Mouse (Mus musculus) hindbrain, embryonic 15.5 days (tissue): ENCODE data around the gene Magea6. TPM values are rescaled to one million over a fixed set of nuclear protein-coding genes. Genes with fewer than 3 reads are reported as not detected.
"Not testable (repeated sequence)": the region's sequence is repeated elsewhere in the genome, so short reads cannot be mapped to it uniquely, and the experiment has no call there.

Experiments used
- ATAC-seq: fragments of 200-750 bp; cut with Nextera tagmentation; 2 replicates; pipeline ENCODE4 v1.8.0; 2017; ENCODE audit warnings: low read depth, moderate number of reproducible peaks, moderate TSS enrichment; ENCODE audit not compliant: low FRiP score
- H3K27ac ChIP-seq: fragments of 300-500 bp; sonication (generic); replicated peaks from 2 replicates; pipeline ENCODE4 v1.5.1; 2015; ENCODE audit warnings: mild to moderate bottlenecking, inconsistent platforms
- H3K27me3 ChIP-seq: fragments of 300-500 bp; sonication (generic); 2 replicates; pipeline ENCODE4 v1.6.1; 2015; ENCODE audit warnings: control low read depth, inconsistent platforms
- H3K36me3 ChIP-seq: fragments of 300-500 bp; sonication (generic); 2 replicates; pipeline ENCODE4 v1.6.1; 2015; ENCODE audit warnings: control low read depth, inconsistent platforms
- H3K4me1 ChIP-seq: fragments of 300-500 bp; sonication (generic); replicated peaks from 2 replicates; pipeline ENCODE4 v1.6.1; 2015; ENCODE audit warnings: control low read depth, inconsistent platforms
- H3K4me2 ChIP-seq: fragments of 300-500 bp; sonication (generic); 2 replicates; pipeline ENCODE4 v1.6.1; 2015; ENCODE audit warnings: moderate library complexity, mild to moderate bottlenecking, inconsistent platforms
- H3K4me3 ChIP-seq: fragments of 300-500 bp; sonication (generic); 2 replicates; pipeline ENCODE4 v1.5.1; 2015; ENCODE audit warnings: mild to moderate bottlenecking, inconsistent platforms
- H3K9ac ChIP-seq: fragments of 300-500 bp; sonication (generic); 2 replicates; pipeline ENCODE4 v1.6.1; 2015; ENCODE audit warnings: inconsistent platforms
- H3K9me3 ChIP-seq: fragments of 300-500 bp; sonication (generic); 2 replicates; pipeline ENCODE4 v1.6.1; 2016; ENCODE audit warnings: control low read depth, inconsistent platforms
- WGBS: fragments of 180-500 bp; shearing (Covaris S2); methylation state at CpG from one replicate; pipeline ENCODE4 v1.1.7; 2015; 5-methylcytosine and 5-hydroxymethylcytosine counted together
- polyA plus RNA-seq: library from polyadenylated mRNA; unstranded; fragments of >200 nt; fragmentation: Nextera tagmentation; extraction: Ambion mirVana; gene quantifications from 2 replicates; pipeline ENCODE4 v1.2.1, GENCODE M21; 2015

The Magea6 gene
- polyA plus RNA-seq, result not detected in 2 replicates

GRCm38 (mm10) chrX:154935887-154936286 lies at the start of gene Magea6:
Gene Magea6 (minus strand): TSS chrX:154935987.
- H3K4me3 ChIP-seq, H3K27ac ChIP-seq, H3K36me3 ChIP-seq, H3K4me2 ChIP-seq, H3K4me1 ChIP-seq, H3K9ac ChIP-seq, H3K9me3 ChIP-seq, ATAC-seq, H3K27me3 ChIP-seq: not testable (repeated sequence)
- whole genome bisulfite sequencing, result 75% methylated on average over 1 of the region's 1 CpGs

GRCm38 (mm10) chrX:154949405-154949804 lies 13.6 kb upstream of the Magea6 start, which contains the start of gene Magea3:
Gene Magea3 (minus strand): TSS chrX:154949505.
- ATAC-seq, H3K4me1 ChIP-seq, H3K36me3 ChIP-seq, H3K9me3 ChIP-seq, H3K4me3 ChIP-seq, H3K9ac ChIP-seq, H3K27ac ChIP-seq, H3K27me3 ChIP-seq, H3K4me2 ChIP-seq: not testable (repeated sequence)
- 55% methylated on average over 1 of the region's 1 CpGs for WGBS

DNA sequence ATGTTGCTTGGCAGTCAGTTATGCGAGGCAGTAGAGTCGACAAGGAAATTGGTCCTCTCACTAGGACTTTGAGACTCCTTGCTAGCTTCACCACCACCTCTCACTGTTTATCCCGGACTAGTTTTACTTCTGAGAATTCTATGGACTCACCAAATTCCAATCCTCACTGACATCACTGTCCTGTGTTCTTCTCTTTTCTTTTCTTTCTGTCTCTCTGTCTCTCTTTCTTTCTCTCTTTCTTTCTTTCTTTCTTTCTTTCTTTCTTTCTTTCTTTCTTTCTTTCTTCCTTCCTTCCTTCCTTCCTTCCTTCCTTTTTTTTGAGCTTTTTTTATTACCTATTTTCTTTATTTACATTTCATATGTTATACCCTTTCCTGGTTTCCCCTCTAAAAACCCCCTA lies 45.6 kb downstream of the Magea6 start, which contains the start of gene Cldn34b1:
TSS of gene Cldn34b1 (minus strand) at position 101 of the 400 bp plus-strand sequence.
- H3K9me3 ChIP-seq, H3K9ac ChIP-seq, H3K4me2 ChIP-seq, H3K27ac ChIP-seq, H3K4me3 ChIP-seq, H3K27me3 ChIP-seq, ATAC-seq, H3K4me1 ChIP-seq, H3K36me3 ChIP-seq: not testable (repeated sequence)
- WGBS, result 82% methylated on average over 3 of the region's 3 CpGs

Other genes starting within 250 kb of the Magea6 start
- not detected in 2 replicates for gene Cldn34b1, start 45.7 kb downstream of the Magea6 start, polyA plus RNA-seq
- gene Magea3, start 13.5 kb upstream of the Magea6 start, polyA plus RNA-seq, result not detected in 2 replicates
- gene Magea8, start 59.9 kb upstream of the Magea6 start, polyA plus RNA-seq, result not detected in 2 replicates
- not detected in 2 replicates for gene Magea5, start 127.2 kb upstream of the Magea6 start, polyA plus RNA-seq
- not detected in 2 replicates for gene Magea1, start 153.8 kb upstream of the Magea6 start, polyA plus RNA-seq
- not detected in 2 replicates for gene Magea2, start 157.7 kb upstream of the Magea6 start, polyA plus RNA-seq
- not detected in 2 replicates for gene Cldn34b2, start 192.4 kb upstream of the Magea6 start, polyA plus RNA-seq